Mouse (Mus musculus): Measurements from ENCODE around the gene Plxna2.

Gene Plxna2

GRCm38 (mm10) chr1:194836182-194836581 lies 218.2 kb downstream of the Plxna2 start:
- DNase-seq = no peak

GRCm38 (mm10) chr1:194836671-194837070 lies 218.7 kb downstream of the Plxna2 start:
- DNase-seq = no peak

GRCm38 (mm10) chr1:194839230-194839910 lies 221.4 kb downstream of the Plxna2 start:
- DNase-seq = no peak

- no peak for DNase-seq
These were observed 225.0 kb downstream of the Plxna2 start for GRCm38 (mm10) chr1:194843020-194843419.

GRCm38 (mm10) chr1:194847014-194847413 lies 229.0 kb downstream of the Plxna2 start:
- DNase-seq = no peak

- DNase-seq = no peak
These were observed 233.4 kb downstream of the Plxna2 start for GRCm38 (mm10) chr1:194851242-194852064.

GRCm38 (mm10) chr1:194852065-194852358 lies 234.0 kb downstream of the Plxna2 start:
- DNase-seq = no peak
